Mouse (Mus musculus) Patski (cell line): ENCODE measurements around the gene B3galt1. TPM values are rescaled to one million over a fixed set of nuclear protein-coding genes. Genes with fewer than 3 reads are reported as not detected.

Source experiments
- ATAC-seq: fragments of 100-300 bp; one replicate; pipeline ENCODE4 v1.8.0; 2021
- CTCF ChIA-PET: fragments of 350-600 bp; sonication (Branson Sonifier 250); formaldehyde crosslinking; loops from one replicate; lab custom pipeline; 2022; ENCODE audit warnings: inconsistent platforms; lab: Charles Lee
- POLR2A ChIA-PET: fragments of 350-600 bp; sonication (Branson Sonifier 250); formaldehyde crosslinking; loops from one replicate; lab custom pipeline; 2022; ENCODE audit warnings: antibody characterized with exemption, inconsistent platforms; lab: Charles Lee
- DNase-seq: peaks from one replicate; pipeline ENCODE4 v3.0.0-alpha.2; 2011; ENCODE audit warnings: low read depth, low spot score
- H3K27me3 ChIP-seq: fragments of 371-371 bp; one replicate; pipeline ENCODE4 v1.5.1; 2021
- CTCF ChIP-seq: fragments of 100-300 bp; IDR thresholded peaks from one replicate; pipeline ENCODE4 v1.5.1; 2021
- in situ Hi-C: fragments of 300-500 bp; cut with MboI; formaldehyde crosslinking; loops from 3 replicates; pipeline ENCODE4 v1.11.1; 2018; ENCODE audit warnings: low pct_unique_long_range_greater_than_20kb, mixed read lengths
- polyA plus RNA-seq: library from polyadenylated mRNA; unstranded; gene quantifications from one replicate; pipeline ENCODE4 v1.2.3, GENCODE M21; 2021

B3galt1 gene
- polyA plus RNA-seq, 1 experiment from 2014 or later, result 15.4 TPM

DNA sequence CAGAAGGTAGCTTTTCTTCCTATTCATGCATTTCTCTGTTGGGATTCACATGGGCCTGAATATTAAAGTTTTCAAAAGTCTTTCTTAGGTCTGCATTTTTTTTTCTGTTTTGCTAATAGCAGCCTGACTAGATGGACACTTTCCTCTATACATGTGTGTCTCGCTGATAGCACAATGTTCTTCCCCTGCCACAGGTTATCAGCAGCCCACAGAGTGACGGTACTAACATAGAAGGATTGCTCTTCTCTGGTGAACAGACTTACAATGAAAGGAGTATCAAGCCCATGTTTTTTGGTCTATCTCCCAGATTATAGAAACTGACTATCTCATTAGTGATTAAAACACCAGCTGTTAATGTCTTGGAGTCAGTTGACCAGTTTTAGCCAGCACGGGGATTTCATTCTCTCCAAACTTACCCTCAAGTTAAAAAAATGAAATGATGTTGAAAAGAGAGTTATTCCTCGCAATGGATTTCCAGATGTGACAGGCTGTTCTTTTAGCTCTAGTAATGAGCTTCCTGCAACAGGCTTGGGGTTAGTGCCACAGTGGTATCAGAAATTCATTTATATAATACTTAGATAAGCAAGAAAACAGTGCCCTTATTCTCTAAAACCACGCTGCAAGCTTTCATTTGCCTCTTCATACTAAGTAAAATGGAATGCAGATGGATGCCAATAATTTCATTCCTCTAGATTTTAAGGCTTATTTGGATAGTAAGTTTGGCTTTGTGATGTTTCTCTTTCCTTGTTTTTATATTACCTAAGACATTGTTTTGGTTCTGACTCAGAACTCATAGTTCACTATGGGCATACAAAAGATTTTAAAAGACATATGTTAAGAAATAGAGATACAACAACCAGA, 263.6 kb downstream of the B3galt1 start:
- DNase-seq, result peak; percentile 6
- ChIA-PET CTCF (no interaction called here), POLR2A (no interaction called here)
- in situ Hi-C loops, result no loop called here
- TF ChIP-seq CTCF, result no peak
- H3K27me3 ChIP-seq, result no peaks in the 10 kb centered on the region
- ATAC-seq, result peak; percentile 17

DNA sequence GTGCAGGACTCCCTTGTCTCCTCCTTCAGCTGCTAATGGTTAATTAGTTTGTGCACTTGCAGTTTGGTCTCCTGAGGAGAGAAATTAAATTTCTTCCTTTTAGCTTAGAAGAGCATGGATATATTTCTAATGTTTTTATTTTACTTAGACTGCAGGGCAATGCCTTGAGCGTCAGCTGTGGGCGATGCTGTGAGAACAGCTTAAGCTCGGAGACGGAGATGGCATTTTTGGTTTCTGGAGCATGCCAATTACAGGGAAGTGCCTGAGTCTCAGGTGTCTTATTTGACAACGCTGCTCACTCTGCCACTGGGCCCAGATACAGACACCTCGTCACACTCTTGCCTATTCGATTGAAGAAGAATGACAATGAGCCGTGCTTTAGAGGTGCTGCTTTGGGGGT, 282.1 kb downstream of the B3galt1 start:
- CTCF ChIA-PET, result interaction anchor here (0.9 kb wide), 1 partner anchor 33 kb away, joined by 3 read pairs; no protein-coding TSS in a partner anchor
- in situ Hi-C loops, result no loop called here
- TF ChIP-seq CTCF, result no peak
- DNase-seq, result no peak
- H3K27me3 ChIP-seq, result no peaks in the 10 kb centered on the region
- POLR2A ChIA-PET, result no interaction called here
- no peak for ATAC-seq

DNA sequence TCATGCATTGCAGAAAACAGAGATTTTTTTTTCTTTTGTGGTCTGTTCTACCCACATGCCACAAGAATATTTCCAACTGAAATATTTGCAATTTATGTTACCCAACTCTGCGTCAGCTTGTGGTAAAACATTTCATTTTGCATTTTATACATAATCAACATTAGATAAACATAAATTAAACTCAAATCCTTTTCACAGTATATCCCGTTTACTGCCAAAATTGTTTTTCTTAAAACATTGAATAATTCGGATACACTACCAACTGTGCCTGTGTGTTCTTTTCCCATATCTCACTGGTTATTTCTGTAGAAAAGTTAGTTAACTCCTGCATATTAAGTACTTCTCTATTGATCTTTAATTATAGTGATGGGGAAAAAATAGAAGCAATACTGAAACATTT, 285.1 kb downstream of the B3galt1 start:
- H3K27me3 ChIP-seq, result no peaks in the 10 kb centered on the region
- ATAC-seq (no peak), DNase-seq (no peak)
- no peak for TF ChIP-seq CTCF
- ChIA-PET POLR2A (no interaction called here), CTCF (no interaction called here)
- in situ Hi-C loops, result no loop called here

DNA sequence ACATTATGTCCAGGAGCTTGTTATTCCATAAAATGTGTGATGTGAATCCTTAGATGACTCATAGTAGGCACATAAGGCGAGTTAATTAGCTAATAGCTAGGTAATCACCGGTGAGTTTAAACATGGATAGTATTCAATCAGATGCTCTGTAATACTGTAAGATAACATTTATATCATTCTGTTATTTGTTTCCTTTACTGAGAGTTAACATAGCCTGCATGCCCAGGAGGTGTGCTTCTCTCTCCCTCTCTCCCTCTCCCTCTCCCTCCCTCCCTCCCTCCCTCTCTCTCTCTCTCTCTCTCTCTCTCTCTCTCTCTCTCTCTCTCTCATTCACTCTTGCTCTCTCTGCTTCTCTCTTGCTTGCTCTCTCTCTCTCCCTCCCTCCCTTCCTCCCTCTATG, 292.7 kb downstream of the B3galt1 start:
- ATAC-seq (no peak), DNase-seq (no peak)
- no peaks in the 10 kb centered on the region for H3K27me3 ChIP-seq
- TF ChIP-seq CTCF, result no peak
- in situ Hi-C loops, result no loop called here
- CTCF ChIA-PET, result no interaction called here
- POLR2A ChIA-PET, result no interaction called here

DNA sequence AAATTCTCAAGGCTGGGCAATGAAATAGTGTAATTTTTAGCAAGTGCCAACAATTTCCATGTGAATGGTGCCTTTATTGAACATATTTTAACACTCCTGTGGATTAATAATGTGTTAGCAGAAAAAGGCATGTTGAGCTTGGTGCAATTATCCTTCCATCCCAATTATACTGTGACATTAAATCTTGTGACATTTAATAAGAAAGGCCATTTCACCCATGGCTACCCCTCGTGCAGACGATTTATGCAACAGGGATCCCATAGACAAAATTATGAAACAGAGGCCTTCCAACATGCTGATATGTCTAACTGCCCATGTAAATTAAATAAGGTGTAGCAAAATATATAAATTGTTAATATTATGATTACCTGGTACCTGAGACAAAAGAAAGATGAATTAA, 293.3 kb downstream of the B3galt1 start:
- DNase-seq, result no peak
- TF ChIP-seq CTCF, result no peak
- no peaks in the 10 kb centered on the region for H3K27me3 ChIP-seq
- CTCF ChIA-PET, result no interaction called here
- no peak for ATAC-seq
- POLR2A ChIA-PET, result no interaction called here
- in situ Hi-C loops, result no loop called here

DNA sequence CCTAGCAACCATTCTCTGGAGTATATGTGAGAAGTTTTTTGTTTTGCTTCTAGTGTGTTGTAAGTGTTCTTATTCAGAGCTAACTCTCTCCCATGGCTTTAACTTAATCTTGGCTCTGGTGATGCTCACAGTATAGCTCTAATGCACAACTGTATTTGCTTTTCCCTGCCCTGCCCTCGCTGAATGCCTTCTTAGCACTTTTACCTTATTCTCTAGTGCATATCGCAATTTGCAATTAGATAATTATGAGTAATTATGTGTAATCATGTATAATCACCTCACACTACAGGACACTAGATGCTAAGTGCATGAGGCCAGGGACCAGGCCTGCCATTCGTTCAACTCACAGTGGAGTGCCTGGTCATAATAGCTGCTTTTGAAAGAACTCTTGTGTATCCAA, 307.7 kb downstream of the B3galt1 start:
- H3K27me3 ChIP-seq, result no peaks in the 10 kb centered on the region
- ATAC-seq (no peak), DNase-seq (no peak)
- CTCF ChIA-PET, result interaction anchor here (1.4 kb wide), 1 partner anchor 54 kb away, joined by 3 read pairs; no protein-coding TSS in a partner anchor
- in situ Hi-C loops, result no loop called here
- POLR2A ChIA-PET, result no interaction called here
- no peak for TF ChIP-seq CTCF

DNA sequence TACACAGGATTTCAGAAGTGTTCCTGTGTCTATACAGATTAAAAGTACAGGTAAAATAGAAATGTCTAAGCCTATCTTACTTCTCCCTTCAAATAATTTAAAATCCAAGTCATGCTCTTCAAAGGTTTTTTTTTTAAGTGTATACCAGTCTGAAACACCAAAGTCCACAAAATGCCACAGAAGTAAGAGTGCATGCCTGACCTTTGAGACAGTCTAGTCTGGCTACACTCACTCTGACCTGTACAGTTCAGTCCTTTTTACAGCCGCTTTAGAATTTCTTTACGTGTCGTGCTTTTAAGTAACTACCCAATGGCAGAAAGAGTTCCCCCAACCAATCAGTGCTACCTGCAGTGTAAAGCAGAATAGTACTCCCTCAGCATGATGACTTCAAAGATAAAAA, 314.2 kb downstream of the B3galt1 start:
- no peaks in the 10 kb centered on the region for H3K27me3 ChIP-seq
- DNase-seq, result no peak
- in situ Hi-C loops, result no loop called here
- no peak for ATAC-seq
- ChIA-PET POLR2A (no interaction called here), CTCF (no interaction called here)
- TF ChIP-seq CTCF, result no peak

DNA sequence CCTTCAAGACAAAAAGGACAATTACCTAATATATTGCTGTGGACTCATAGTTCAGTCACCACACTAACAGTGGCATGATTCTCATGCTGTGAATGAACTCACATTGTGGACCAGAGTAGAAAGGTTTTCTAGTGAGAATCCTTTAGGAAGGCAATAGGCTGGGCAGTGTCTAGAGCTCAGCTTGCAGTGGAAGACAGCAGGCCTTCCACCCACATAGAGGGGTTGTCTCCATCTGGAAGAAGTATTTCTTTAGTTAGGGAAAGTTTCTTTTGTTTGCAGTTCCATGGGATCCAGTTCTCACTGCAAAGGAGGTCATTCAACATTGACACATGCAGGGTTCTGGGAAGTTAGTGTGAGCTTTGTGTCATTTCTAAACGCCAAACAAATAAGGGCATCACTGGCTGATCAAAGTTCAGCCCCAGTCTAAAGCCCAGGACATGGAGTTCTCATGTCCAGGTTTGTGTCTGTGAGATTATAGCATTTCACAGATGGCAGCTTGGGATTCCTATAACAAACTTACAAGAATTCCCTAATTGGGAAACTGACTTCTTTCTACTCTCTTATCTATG, 316.1 kb downstream of the B3galt1 start:
- ATAC-seq (no peak), DNase-seq (no peak)
- CTCF ChIA-PET, result no interaction called here
- TF ChIP-seq CTCF, result no peak
- POLR2A ChIA-PET, result no interaction called here
- H3K27me3 ChIP-seq, result no peaks in the 10 kb centered on the region
- in situ Hi-C loops, result no loop called here

DNA sequence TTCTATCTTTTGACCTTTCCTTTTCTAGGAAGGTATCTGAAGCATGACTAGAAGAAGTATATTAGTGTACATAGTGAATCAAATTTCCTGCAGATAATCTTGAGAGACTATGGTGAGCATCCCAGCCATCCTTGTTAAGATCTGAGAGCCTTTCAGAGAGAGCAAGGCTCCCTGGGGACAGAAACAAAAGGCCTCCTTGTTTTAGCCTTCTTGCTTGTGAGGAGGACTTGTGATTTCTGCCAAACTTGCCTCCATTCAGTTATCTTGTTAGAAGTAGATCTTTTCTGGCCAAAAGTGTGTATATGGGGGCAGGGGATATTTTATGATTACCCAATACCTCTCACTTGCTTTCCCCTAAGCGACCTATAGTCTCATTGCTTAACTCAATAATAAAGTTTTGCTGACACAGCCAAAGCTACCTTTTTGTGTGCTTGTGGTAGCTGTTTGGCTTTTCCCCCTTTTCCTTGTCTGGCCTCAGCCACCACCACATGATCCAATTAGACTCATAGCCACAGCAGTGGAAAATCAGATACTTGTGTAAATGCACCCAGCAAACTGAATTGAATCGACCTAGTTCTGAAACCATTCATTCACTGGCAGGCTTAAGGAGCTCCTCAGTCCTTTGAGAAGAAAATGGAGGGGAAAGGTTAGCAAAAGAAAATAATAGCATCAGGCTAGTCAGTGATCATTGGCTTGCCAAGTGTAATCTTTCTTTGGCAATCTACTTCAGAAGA, 332.5 kb downstream of the B3galt1 start:
- no peak for TF ChIP-seq CTCF
- in situ Hi-C loops, result no loop called here
- DNase-seq (no peak), ATAC-seq (no peak)
- no peaks in the 10 kb centered on the region for H3K27me3 ChIP-seq
- ChIA-PET CTCF (no interaction called here), POLR2A (no interaction called here)

DNA sequence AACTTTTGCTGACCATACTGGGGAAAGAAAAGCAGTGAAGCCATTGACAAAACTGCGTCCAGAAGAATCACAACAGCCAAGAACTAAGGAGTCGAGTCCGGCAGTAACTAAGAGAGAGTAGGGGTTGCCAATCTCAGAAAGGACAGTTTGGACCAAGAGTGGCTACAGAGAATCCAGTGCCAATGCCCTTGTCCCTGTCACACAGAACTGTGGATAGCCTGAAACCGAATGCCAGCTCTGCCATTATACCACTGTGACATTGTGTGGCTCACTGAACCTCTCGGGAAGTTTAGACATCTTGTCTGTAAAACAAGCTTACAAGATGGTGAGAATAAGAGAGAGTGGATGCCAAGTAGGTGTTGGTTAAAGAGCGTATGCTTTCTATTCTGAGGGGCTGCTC, 335.9 kb downstream of the B3galt1 start:
- no peaks in the 10 kb centered on the region for H3K27me3 ChIP-seq
- ATAC-seq (no peak), DNase-seq (no peak)
- ChIA-PET POLR2A (no interaction called here), CTCF (no interaction called here)
- in situ Hi-C loops, result no loop called here
- no peak for TF ChIP-seq CTCF
